Mouse (Mus musculus) heart, adult 8-10 months (tissue): ENCODE data around the gene Mapk10. TPM values are rescaled to one million over a fixed set of nuclear protein-coding genes. Genes with fewer than 3 reads are reported as not detected.
"Not testable (repeated sequence)": the region's sequence is repeated elsewhere in the genome, so short reads cannot be mapped to it uniquely, and the experiment has no call there.

Experiments
- DNase-seq: peaks from one replicate; pipeline ENCODE4 v3.0.0; 2022; ENCODE audit warnings: low spot score
- total RNA-seq, 4 experiments: library from RNA; stranded (reverse); gene quantifications; 2 replicates each; pipeline ENCODE4 v1.2.4; 2022

Mapk10 gene
- total RNA-seq, 4 experiments from 2014 or later, result 25.7 to 37.2 (median 31.2) TPM

- no peak for DNase-seq
Measured at GRCm38 (mm10) chr5:102964396-102964795, 246.7 kb downstream of the Mapk10 start.

- no peak for DNase-seq
Measured at GRCm38 (mm10) chr5:102953414-102953813, 257.7 kb downstream of the Mapk10 start.

DNA sequence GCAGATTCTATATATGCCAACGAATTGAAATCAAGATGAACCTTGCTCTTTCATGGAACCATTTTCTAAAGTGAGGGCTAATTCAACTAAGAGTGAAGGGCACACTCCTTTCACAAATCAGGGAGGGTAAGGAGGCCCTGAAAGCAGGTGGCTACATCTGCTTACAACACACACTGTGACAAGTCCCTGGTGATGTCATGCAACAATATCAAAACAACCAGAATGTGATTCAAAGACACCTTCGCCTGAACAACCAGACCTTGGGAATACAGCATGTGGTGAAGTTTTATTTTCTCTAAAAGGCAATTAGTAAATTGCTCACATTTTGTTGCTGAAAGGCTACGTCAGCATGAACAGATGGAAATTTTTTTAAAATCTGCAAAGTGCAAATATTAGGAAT, 258.2 kb downstream of the Mapk10 start:
- DNase-seq, result no peak

DNA sequence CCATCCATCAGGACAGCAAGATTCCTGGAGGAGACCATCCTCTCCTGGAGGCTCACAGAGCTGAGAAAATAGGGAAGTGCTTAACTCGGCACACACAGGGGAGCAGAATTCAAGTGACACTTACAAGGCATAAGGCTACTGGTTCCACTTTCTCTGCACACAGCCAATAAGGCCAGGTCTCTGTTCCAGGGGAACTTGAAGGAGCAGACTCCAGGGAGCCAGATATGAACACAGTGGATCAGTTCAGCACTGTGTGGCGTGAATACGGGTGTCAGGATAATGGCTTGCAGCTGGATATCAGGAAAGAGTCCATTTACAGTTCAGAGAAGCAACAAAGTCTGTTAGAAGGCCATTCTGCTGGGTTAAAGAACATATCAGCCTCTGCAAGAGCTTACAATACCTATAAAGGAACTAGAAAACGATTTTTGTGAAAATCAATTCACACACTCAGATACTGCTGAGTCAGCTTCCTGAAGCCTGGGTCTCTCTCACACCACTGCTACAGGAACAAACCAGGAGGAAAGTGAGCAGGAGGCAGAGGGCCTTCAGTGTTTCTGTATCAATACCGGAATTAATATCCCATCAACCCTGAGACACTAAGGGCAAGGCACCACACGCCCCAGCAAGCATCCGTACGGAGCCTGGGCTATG, 263.9 kb downstream of the Mapk10 start:
- peak; percentile 6 for DNase-seq

DNA sequence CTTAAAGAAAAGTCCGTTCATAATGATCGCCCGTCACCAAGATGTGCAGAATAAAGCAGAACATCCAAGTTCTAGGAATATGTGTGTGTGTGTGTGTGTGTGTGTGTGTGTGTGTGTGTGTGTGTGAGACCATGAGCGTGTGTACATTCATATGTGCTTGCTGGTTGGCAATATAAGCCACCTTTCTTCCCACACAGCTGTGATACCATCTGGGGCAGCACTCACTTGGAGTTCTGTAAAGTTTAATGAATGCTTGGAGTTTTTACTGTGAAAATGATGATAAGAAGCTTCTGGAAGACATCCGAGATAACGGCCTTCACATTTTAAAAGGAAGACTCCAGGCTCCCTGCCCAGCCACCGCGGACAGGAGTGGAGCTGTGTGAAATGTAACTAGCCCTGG, 264.5 kb downstream of the Mapk10 start:
- no peak for DNase-seq

GRCm38 (mm10) chr5:102943864-102944630, 267.1 kb downstream of the Mapk10 start:
- not testable (repeated sequence) for DNase-seq

DNA sequence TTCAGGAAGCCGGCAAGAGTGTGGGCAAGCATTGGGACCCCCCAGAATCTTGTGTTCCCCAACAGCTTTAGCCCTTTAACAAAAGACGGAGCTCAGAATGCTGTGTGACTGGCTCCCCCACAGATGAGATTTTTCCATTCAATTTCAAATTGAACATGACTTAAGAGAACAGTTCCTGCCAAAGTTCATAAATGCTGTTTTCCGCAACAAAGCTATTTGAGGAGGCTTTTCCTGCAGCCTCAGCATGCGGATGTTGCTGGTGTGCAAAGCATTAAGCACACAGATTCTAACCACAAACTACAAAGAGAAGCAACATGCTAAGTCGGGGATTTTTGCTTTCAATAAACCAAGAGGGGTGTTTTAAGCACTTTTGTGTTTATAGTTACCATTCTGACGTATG, 281.0 kb downstream of the Mapk10 start:
- no peak for DNase-seq

DNA sequence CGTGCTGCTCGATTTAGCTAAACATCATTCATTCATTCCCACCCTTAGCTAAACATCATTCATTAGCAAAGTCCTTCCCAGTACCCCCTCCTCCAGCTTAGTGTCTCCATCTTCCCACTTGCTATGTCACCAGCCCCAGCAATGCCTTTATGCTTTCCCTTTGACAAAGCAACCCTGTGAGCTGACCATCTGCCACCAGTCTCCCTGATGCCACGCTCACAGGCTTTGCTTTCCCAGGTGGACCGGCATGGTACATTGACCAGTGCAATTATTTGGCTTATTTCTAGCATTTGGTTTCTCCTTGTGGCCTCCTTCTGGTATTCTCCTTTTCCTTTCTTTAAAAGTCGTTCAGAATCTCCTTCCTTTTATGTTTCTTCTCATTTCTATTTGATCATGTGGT, 284.3 kb downstream of the Mapk10 start:
- DNase-seq, result no peak

- DNase-seq, result no peak
Measured at GRCm38 (mm10) chr5:102920199-102920598, 290.9 kb downstream of the Mapk10 start.

- no peak for DNase-seq
Measured at GRCm38 (mm10) chr5:102905441-102906211, 305.5 kb downstream of the Mapk10 start.

- no peak for DNase-seq
Measured at GRCm38 (mm10) chr5:102904066-102904465, 307.1 kb downstream of the Mapk10 start.

DNA sequence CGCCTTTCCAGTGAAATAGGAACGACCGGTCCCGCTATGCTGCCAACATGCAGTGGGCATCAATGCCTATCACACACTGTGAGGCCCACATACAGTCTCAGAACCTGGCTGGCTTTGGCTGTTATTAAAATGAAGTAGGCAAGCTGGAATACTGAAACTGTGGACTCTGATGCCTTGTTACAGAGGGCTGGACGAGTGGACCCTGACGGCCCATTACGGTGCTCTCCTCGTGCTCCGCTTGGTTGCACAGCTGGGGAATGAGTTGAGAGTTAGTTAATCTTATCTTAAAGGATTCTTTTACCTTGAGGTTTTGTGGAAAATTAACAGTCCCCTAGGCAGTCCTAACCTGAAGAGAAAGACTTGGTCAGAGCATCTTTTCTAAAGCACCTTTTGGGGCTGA, 307.6 kb downstream of the Mapk10 start:
- DNase-seq, result no peak

DNA sequence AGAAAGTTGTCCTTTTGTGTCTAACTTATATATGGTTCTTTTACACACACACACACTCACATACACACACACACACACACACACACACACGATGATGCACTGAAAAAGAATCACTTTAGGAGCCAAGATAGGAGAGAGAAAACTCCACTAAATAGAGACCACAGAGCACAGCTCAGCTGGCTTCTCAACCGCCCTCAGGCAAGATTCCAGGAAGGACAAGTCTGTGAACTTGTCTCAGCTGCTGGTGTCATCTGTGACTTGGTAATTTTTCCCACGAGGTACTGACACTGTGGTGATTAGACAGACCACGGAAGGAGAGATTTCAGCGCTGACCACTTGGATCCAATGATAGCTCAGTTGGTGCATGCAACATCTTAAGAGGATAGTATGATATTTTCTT, 310.0 kb downstream of the Mapk10 start:
- no peak for DNase-seq

DNA sequence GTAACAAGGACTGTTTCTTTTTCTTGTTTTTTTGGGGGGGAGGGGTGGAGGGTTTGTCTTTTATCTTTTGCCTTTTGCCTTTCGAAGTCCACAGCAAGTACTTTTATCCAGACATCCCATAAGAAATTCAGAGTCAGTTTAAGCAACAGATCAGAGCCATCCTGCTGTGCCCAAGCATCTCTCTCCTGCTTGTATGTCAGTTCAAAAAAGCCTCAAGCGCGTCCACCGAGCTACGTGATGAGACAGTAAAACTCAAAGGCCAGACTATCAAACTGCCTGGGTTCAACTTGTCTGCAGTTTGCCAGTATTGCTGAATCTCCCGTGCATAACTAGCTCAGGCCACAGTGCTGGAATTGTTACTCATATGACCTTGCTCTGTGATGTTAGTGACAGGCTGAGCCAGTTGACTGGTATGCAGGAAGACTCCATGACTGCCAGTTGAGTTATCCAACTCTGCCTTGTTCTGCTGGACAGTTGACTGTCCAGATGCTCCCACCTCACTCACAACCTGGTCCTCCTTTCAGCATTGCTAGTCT, 311.4 kb downstream of the Mapk10 start:
- DNase-seq, result no peak

GRCm38 (mm10) chr5:102898301-102898700, 312.8 kb downstream of the Mapk10 start:
- DNase-seq, result no peak

- DNase-seq, result no peak
Measured at GRCm38 (mm10) chr5:102892226-102892625, 318.9 kb downstream of the Mapk10 start.

DNA sequence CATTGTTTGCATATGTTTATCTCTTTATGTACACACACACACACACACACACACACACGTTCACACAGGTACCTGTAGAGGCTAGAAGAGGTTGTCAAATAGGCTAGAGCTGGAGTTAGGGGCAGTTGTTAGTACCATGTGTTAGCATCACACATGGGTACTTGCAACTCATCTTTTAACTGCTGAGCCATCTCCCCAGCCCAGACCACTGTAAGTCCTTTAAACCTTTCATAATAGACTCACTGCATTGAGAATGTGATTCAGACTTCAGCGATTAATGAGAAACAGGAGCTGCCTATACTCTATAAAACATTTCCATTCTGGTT, 322.0 kb downstream of the Mapk10 start:
- no peak for DNase-seq

DNA sequence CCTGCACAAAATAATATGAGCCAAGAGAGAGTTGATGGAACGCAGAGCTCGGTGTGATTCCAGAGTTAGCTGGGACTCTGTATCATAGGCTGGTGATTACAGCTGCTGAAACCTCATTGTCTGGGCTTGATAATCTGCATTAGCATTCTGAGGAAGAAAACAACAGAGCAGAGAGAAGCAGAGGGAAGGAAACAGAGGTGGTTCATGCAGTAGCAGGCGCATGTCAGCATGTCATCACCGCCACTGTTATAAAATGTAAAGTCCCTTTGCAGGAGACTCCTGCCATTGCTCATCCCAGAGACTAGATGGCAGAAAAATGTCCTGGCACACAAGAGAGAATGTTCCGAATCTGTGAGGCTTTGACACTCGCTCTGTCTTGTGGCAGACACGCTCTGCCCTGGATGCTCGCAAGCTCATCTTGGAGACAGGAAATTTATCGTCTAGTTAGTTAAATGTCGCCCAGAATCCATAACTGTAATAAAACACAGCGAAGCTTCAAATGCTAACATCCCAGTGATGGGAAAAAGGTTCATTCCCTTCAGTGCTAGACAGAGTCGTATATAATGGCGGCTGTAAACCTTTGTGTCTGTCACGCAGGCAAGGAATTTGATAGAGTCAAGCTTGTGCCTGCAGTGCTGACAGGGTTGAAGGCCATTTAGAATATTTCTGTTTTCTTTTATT, 322.5 kb downstream of the Mapk10 start:
- DNase-seq, result no peak

DNA sequence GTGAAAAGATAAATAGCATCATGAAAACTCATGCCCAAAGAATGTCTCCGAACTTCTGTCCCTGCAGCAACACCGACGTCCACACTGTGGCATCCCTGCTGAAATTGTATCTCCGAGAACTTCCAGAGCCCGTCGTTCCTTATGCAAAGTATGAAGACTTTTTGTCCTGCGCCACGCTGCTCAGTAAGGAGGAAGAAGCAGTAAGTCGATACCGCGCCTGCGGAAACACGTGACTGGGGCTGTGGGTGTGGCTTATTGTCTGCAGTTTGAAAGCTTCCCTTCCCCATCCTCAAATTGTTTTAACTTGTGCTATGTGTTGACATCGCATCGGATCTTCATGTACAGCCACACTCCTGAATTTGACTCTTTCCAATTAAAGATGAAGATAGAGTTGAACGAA, 335.5 kb downstream of the Mapk10 start:
- no peak for DNase-seq

GRCm38 (mm10) chr5:102874605-102875298, 336.4 kb downstream of the Mapk10 start:
- peak; percentile 64 for DNase-seq

- DNase-seq, result not testable (repeated sequence)
Measured at GRCm38 (mm10) chr5:102872996-102873395, 338.1 kb downstream of the Mapk10 start.
